Comparison of ENCODE assay signal across 7 mouse cellular contexts in genomic region chr2:173377497-173378257, GRCm38 (mm10).
A peak's percentile ranks its signal among the peaks of the same experiment; 100 is the strongest.
DNase-seq lines count a peak whose midpoint lies in the region; TF ChIP-seq lines count a peak whose summit lies in the region.

No protein-coding gene starts in this region.

- no peak overlapping the region for H3K4me3 ChIP-seq in lung, adult 2 months (replicated peaks; ENCODE audit: extremely low read depth, low read depth, low read length)

- peak; percentile 99 for DNase-seq in 416B (ENCODE audit: low read depth)
- peak; percentile 65 for DNase-seq in Muller cell, postnatal 12 days (ENCODE audit: inconsistent ontology term)
- DNase-seq in heart, postnatal 36 days: peak; percentile 22 to 57
- DNase-seq in lung, adult 2 months: peak; percentile 5
- DNase-seq in retina, embryonic 14.5 days (ENCODE audit: low spot score): no peak
- no peak for DNase-seq in cerebellum, postnatal 36 days
- DNase-seq in neural tube, embryonic 10.5 days (ENCODE audit: extremely low spot score, low spot score): no peak

- H3K4me1 ChIP-seq in lung, adult 2 months (ENCODE audit: control insufficient read depth, insufficient read depth, low read length): no peaks in the 10 kb centered on the region

- intact Hi-C loops in heart, postnatal 36 days (cut with DNase I): no loop called here

- 30% methylated on average over 10 of the region's 12 CpGs for WGBS in lung, adult 2 months

- no peak for TF ChIP-seq CTCF in lung, adult 2 months (IDR thresholded peaks at IDR 0.05; ENCODE audit: insufficient read depth, low read length)

- no peak for TF ChIP-seq POLR2A in lung, adult 2 months (IDR thresholded peaks at IDR 0.05; ENCODE audit: borderline replicate concordance, extremely low read depth, low read depth, low read length)

Comparison
In these comparisons a context has a peak if more than half of its experiments do, and no peak if none do; other contexts are left out.
1. DNase-seq: peak in 416B (single experiment), Muller cell, postnatal 12 days (single experiment), heart, postnatal 36 days (2 of 2) and lung, adult 2 months (single experiment); none in retina, embryonic 14.5 days (single experiment), cerebellum, postnatal 36 days (0 of 2) and neural tube, embryonic 10.5 days (single experiment).